Mouse (Mus musculus) telencephalon, adult 2 months (tissue): Measurements from ENCODE around the gene Ank.

ENCODE experiments used
- DNase-seq: peaks from one replicate; pipeline ENCODE4 v3.0.0-alpha.2; 2011; ENCODE audit warnings: low read depth, low spot score

Gene Ank

DNA sequence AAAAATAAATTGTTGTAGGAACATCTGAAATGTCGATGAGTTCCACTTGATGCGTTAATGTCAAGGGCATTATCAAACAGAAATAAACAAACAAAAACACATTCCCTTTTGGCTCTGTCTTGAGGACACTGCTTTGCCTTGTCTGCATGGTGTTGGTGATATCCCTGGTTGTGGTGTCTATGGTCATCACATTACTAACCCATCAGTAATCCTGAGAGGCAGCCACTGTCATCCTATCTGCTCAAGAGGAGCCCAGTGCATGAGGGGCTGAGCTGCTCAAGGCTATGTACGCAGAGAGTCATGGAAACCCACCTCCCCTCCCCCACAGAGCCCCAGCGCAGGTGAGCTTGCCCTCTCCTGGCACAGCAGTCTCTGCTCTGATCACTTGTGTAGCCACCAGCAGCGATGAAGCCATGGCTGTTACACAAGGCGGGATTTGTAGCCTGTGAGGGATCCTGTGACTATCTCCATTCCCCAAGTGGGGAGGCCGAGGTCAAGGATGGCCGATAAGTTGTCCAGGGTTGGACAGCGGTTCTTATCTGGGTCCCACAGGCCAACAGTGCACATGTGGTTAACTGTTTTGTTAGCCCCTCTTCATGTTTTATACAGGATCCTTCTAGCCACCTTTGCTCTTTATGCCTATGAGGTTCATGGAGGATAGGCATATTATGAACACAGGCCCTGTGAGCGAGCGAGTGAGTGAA is 30.3 kb downstream of the Ank start:
- DNase-seq, result no peak

GRCm38 (mm10) chr15:27497300-27497997 is 31.0 kb downstream of the Ank start:
- DNase-seq, result no peak

- no peak for DNase-seq
These were observed 31.6 kb downstream of the Ank start for GRCm38 (mm10) chr15:27498078-27498477.

DNA sequence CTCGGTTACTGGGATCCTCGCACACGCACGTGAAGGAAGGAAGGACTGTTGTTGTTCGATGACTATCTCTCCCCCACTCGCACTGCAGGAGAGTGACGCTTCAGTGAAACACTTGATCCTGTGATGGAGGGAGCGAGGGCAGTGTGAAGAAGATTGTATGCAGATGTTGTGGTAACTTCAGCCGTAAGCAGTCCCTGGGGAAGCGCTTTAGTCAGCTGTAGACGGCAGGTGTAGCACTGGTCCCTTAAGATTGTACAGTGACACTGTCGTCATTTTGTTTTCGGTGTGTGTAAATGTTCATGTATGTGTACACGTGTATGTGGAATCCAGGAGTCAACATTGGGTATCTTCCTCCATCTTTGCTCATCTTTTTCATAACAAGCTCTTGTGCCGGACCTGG is 33.9 kb downstream of the Ank start:
- no peak for DNase-seq

DNA sequence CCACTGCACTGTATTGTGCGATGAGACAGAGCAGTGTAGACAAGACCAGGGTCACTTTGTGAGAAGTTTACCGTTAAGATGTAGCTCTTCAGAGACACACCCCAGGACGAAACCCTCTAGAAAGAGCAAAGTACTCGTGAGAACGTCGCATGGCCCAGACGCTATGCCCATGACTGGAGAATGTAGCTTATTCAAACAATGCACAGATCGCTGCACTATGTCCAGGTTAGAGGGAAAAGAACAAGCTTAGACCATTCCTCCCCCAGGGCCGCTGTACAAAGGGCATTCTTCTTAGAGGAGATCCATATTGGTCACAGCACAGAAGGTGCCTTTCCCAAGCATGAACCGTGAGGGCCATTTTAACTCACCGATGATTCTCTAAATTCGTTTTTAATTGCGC is 35.9 kb downstream of the Ank start:
- DNase-seq, result no peak

DNA sequence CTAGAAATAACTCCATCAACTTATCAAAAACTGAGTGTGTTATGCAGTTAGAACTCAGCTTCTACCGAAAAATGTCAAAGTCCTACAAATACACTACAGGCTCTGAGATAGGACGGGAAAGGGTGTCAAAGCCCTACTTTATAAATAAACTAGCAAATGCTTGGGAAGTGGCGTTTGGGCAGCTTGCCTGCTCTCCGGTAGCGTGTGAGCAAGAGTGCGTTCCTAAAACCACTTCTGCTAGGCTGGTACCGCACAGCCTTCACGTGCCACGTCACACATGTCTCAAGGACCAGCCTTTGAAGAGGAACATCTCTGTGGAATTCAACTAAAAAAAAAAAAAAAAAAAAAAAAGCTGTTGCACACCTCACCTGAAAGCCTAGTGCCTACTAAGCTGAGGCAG is 36.7 kb downstream of the Ank start:
- peak; percentile 71 for DNase-seq

DNA sequence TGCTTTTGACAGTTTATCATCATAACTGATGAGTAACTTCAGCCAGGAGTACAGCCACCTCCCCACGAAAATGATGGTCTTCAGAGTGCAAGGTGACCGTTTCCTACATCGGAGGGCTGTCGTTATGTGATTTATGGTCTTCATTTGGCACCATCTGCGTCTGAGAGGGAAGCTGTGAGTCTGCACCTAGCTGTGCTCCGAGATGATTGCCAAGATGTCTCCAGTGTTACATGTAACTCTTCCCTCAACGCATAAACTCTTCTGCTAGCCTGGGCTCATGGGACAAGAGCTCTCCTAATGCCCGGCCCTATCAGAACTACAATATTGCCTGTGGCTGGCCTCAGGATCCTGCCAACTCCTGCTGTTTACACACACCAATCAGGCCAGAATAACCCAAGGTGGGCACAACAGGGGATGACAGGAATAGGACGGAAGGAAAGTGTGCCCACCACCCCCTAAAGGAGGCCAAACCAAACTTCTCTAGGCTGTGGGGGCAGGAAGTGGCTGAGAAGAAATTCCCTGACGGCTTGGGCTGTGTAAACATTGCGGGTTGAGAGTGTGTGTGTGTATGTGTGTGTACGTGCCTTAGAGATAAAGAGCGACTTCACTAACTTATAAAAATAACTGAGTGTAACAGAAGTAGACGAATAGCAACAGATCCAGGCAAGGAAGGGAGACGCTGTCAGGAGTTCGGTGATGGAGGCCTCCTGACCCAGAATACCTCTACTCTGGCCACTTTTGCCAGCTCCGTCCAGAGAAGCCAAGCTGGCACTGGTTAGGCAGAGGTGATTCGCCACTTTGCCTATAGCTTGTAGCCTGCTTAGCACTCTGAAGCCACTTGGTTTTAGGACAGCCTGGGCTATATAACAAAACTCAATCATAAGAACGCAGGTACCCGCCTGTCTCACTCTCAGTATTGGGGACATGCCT is 37.6 kb downstream of the Ank start:
- no peak for DNase-seq

DNA sequence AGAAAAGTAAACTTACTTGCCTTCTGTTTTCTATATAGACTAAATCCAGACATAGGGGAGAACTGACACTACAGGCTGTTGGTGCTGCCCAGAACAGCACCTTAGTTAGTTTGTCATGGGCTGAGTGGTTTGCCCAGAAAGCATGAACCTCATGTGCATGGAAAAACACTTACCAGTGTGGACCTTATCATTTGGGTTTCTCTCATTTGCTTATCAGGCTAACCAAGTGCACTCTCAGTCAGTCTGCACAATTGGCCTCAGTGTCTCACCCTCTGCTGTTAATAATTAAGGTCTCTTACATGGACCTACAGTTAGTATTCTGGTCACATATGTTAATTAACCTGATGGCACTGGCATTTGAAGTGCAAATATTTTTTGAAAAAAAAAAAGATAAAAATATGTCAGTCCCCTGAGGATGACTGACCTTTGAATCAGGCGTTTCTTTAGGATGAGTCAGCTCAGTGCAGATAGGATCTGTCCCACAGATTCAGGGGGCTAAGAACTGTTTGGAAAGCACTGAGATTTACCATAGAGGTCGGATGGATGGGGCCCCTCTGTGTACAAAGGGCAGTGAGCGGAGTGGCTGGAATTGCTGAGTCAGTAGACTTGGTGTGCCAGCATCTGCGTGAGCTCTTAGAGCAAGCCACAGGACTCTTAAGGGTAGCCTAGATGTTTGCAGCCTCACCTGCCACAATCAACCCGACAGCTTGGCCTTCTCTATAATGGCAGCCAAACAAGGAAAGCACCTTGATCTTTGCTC is 39.8 kb downstream of the Ank start:
- DNase-seq, result no peak

- no peak for DNase-seq
These were observed 40.6 kb downstream of the Ank start for GRCm38 (mm10) chr15:27506893-27507596.

- DNase-seq, result no peak
These were observed 41.7 kb downstream of the Ank start for GRCm38 (mm10) chr15:27508169-27508568.

GRCm38 (mm10) chr15:27508982-27509381 is 42.5 kb downstream of the Ank start:
- DNase-seq, result peak; percentile 62

DNA sequence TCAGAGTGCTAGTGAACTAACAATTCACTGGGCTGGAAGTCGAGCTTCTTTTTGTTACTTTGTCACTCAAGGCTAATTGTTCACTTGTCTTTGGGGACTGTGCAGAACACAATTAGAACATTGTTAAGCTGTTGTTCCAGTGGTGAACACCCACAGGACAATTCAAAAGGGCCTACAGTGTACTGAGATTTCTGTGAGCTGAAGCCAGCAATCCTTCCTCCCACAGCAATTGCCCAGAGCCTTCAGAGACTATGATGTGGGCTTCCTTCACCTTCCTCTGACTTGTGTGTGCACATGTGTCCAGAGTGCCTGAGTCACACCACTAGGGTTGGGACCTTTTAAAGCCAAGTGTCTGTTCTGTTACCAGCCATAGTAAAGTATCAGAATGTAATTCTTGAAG is 50.5 kb downstream of the Ank start:
- no peak for DNase-seq

GRCm38 (mm10) chr15:27518026-27518425 is 51.5 kb downstream of the Ank start:
- DNase-seq, result no peak

DNA sequence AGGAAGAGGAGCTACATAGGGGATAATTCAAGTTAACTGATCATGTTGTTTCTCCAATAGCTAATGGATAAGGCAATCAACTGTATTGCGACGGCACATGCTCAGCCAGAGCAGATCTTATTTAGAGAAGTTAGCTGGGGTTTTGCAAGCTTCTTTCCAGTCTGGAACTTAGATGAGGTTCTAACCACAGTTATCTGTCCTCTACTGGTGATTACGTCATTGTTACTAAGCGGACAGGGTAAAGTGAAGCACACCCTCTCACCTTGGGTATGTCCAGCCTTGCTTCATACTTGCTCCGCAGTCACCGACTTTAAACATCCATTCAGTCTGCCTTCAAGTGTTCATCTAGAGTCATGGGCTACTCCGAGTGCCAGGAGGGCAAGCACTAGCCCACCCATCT is 53.4 kb downstream of the Ank start:
- no peak for DNase-seq

GRCm38 (mm10) chr15:27525233-27526005 is 58.9 kb downstream of the Ank start:
- no peak for DNase-seq

GRCm38 (mm10) chr15:27528896-27529295 is 62.4 kb downstream of the Ank start:
- DNase-seq, result no peak

DNA sequence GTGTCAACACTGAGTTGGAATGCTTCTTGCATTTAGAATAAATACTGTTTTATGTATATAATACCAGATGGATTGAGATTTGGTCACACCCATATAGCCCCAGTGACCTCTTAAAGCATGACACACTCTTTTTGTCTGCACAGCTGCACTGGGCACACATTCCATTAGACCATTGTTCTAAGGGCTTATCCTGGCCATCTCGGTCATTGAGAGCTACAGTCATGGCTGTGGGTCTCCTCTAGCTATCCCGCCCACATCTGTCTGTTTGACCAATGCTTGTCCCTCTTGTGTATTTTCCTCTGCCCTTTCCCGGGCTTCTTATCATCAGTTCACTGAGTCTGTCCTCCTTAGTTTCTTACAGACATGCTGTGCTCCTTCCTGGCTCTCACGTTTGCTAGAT is 63.5 kb downstream of the Ank start:
- no peak for DNase-seq

GRCm38 (mm10) chr15:27533036-27533435 is 66.6 kb downstream of the Ank start:
- DNase-seq, result no peak

DNA sequence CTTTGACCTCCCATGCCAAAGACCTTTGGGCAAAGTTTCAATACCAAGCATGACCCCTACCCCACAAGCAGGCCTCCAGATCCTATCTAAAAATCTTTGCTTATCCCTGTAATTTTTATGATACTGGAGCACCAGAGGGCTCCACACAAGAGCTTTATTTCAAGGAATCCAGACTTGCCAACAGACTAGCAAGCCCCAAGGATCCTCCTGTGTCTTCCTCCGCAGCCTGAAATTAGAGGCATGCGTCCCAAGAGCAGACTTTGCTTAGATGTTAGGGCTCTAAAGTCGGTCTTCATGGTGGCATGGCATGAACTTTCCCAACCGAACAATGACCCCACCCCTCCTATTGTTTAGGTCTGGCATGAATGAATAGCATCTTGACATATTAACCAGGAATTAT is 69.2 kb downstream of the Ank start:
- DNase-seq, result no peak

DNA sequence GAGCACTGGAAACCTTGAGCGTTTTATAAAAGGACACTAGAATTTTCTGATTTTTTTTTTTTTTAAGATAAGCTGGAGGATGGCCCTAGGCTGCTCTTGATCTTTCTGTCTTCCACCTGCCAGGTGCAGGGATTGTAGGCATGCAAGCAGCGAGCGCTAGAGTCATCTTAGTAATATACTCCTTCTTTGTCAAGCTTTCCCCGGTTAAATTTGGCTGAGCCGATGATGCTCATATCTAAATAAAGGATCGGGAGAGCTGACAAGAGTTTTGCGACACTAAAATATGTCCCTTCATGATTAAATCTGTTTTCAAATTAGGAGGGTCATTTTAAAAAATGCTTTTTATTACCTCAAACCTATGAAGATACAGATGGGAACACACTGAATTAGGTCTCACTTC is 69.7 kb downstream of the Ank start:
- DNase-seq, result peak; percentile 80
